Mouse (Mus musculus): ENCODE measurements at regions not wholly inside any gene's neighbourhood (a gene's known extent, or its start where the extent isn't known, plus 50 kb on each side); places are given as distances from the start of the nearest gene placed in this dataset.

DNA sequence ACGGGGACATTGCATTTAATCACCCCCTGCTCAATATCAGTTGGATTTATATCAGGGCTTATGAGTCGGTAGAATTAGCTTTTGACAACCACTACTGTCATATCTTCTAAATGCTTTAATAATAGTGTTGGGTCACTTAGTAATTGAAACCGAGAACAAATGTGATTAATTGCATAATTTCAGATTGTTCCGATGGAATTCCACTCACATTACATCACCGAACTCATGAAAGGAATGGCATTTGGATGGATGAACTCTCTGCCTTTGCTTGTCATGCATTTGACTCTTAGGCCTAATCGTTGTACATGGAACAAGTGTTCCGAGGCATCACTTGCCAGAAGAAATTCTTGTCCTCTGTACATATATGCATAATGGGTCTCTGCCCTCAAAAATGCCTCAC is 99.6 kb upstream of the Tbc1d5 start:
- DNase-seq, result no peak

DNA sequence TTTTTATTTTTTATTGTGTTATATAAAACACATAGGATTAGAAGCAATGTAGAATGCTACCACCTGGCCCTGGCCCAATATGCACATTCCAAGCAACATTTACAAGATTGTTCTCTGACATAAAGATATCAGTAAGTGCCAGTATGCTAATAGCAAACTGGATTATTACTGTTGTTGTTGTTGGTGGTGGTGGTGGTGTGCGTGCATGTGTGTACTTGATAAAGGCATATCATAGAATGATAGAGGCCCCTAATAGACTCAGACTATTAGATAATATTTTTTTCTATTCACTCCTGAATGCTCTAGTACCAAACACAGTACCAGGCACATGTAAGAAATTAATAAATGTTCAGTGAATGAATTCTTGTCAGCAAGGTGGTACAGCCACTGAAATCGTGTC is 98.9 kb upstream of the Tbc1d5 start:
- DNase-seq, result no peak
- intact Hi-C loops (cut with DNase I), result no loop called here

More for the DNA sequence above, 99.6 kb upstream of the Tbc1d5 start:
- intact Hi-C loops (cut with DNase I), result no loop called here

DNA sequence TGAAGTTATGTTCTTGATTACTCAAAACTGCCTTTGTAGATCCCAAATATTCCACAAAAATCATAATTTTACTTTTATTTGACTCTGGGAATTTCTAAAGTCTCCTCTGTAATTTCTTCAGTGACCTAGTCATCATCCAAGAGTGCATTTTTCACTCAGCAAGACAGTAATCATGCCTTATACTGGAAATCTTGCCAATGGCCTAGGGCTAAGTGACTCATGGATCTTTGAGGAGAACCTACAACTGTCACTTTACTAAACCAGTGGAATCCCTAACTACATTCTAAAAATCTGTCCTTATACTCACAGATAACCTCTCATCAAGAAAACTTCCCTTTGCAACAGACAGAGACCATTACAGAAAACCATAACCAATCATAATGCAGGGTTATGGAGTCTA is 98.0 kb upstream of the Tbc1d5 start:
- intact Hi-C loops (cut with DNase I), result no loop called here
- no peak for DNase-seq

DNA sequence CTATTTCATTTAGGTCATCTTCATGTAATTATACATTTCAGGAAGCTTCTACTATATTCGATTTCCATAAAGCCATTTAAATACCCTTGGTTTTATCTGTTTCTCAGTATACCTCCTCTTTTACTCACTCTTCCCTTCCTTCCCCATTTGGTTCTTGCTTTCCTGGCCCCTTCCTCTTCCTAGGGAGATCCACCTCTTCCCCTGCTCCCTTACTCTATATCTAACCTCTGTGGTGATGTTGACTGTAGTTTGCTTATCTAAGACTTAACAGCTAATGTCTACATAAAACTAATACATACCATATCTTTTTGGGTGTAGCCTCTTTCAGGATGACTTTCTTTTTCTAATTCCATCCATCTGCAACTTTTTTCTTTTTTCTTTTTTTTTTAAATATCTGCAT is 92.9 kb upstream of the Tbc1d5 start:
- no peak for DNase-seq
- intact Hi-C loops (cut with DNase I), result no loop called here

DNA sequence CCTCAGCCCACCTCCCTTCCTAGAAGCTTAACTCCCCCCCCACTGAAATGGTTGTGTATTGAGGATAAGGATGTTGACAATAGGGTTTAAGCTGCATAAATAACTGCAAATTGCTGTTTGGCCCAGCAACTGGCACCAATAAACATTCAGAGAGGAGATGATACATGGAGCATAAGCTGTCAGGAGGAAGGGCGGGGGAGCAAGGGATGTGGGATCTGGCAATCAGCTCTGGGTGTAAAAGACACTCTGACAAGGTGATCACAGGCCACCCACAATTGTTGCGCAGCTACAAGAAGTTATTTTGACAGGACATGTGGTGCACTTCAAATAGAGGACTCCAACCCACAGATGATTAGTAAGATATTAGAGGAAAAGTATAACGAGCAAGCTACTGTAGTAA is 83.8 kb upstream of the Tbc1d5 start:
- DNase-seq, result no peak
- intact Hi-C loops (cut with DNase I), result no loop called here

DNA sequence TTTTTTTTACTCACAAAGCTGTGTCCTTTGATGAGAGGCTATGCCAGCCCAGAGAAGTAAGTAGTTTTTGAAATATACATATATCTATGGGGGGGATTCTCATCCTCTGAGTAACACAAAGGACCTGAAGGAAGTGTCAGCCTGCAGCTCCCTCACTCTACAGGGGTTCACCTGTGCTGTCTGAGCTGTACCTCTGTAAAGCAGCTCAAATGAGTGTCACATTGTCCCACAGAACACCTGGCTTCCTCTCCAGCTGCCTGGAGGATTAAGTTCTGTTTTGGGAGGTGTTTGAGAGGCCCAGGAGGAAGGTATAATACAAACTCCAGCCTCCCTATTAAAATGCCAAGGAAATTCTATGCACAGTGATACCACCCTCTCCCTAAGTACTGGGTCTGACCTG is 83.3 kb upstream of the Tbc1d5 start:
- DNase-seq, result no peak
- intact Hi-C loops (cut with DNase I), result no loop called here

DNA sequence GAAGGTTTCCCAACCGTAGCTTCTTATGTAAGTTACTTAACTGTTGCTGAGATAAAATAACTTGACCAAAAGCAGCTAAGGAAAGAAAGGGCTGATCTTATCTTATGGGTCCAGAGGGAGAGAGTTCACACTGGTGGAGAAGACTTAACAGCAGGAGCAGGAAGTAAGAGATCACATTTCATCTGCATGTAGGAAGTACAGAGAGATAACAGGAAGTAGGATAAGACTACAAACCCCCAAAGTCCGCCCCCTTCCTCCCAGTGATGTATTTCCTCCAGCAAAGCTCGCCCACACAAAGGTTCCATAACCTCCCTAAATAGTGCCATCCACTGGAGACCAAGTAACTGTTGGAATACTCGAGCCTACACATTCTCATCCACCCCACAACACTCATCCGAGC is 79.2 kb upstream of the Tbc1d5 start:
- intact Hi-C loops (cut with DNase I), result no loop called here

DNA sequence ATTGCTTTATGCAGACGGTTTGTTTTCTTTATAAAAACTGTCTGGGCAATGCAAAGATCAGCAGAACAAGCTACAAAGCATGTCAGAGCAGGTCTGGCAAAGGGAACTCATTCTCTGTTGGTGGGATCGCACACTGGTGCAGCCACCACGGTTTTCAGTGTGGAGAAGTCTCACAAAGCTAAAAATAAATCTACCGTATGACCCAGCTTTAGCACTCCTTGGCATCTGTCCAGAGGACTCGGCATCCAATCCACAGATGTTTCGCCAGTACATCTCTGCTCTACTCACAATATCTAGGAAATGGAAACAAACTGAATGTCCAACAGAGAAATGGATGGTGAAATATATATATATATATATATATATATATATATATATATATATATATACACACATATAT is 69.4 kb upstream of the Tbc1d5 start:
- DNase-seq, result no peak
- intact Hi-C loops (cut with DNase I), result no loop called here

More for the DNA sequence above, 79.2 kb upstream of the Tbc1d5 start:
- DNase-seq, result no peak

DNA sequence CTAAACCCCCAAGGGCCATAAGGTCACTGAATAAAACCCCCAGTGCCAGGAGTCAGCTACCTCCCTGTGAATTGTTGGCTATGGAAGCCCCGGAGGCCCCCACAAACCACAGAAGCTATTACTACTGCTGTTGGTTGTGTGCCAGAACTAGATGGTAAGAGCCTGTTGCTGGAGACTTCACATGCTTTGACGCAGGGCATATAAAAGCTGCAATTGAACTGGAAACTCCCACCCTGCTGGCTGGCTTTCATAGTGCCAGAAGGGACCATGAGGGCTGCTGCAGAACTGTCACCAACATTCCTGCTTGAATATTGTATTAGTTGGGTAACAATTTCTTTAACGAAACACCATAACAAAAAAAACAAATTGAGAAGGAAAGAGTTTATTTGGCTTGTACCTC is 66.9 kb upstream of the Tbc1d5 start:
- intact Hi-C loops (cut with DNase I), result no loop called here
- no peak for DNase-seq

DNA sequence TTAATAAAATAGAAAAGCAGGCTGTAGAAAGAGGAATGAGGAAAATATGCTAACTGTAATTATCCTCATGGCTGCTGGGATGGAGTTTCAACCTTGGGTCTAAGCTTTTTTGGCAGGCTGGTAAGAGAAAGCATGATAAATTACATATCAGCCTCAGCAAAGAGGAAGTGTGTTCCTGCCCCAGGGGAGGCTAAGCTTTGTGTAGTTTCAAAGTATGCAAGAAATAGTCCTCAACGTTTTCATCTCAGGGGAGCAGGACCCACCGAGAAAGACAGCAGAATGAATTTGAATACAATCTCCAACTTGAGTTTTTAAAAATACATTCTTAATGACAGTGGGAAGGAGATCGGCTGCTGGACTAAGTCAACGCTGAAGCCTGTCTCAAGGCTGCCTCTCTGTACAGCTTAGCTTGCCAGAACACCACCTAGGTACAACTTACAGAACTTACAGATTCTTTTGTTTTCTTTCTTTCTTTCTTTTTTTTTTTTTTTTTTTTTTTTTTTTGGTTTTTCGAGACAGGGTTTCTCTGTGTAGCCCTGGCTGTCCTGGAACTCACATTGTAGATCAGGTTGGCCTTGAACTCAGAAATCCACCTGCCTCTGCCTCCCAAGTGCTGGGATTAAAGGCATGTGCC is 61.3 kb upstream of the Tbc1d5 start:
- intact Hi-C loops (cut with DNase I), result no loop called here
- DNase-seq, result no peak

DNA sequence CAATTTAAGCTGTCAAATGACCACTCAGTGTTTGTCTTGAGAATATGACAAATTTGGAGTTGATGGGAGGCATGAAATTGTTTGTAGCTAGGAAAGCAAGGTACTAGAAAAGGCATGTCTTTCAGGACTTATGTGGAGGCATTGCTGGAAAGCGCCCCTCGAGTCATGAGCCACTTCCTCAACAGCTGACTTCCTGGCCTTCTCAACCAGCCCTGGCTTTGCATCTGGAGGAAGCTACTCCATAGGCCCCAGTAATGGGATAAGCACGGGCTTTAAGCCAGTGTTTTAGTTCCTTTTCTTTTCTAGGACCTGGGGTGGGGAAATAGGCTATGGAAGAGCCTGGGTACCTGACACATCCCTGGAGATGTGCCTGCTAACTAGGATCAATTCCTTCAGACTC is 60.3 kb upstream of the Tbc1d5 start:
- intact Hi-C loops (cut with DNase I), result no loop called here
- DNase-seq, result no peak
